Mouse (Mus musculus): ENCODE results near the gene Ankrd9.

DNA sequence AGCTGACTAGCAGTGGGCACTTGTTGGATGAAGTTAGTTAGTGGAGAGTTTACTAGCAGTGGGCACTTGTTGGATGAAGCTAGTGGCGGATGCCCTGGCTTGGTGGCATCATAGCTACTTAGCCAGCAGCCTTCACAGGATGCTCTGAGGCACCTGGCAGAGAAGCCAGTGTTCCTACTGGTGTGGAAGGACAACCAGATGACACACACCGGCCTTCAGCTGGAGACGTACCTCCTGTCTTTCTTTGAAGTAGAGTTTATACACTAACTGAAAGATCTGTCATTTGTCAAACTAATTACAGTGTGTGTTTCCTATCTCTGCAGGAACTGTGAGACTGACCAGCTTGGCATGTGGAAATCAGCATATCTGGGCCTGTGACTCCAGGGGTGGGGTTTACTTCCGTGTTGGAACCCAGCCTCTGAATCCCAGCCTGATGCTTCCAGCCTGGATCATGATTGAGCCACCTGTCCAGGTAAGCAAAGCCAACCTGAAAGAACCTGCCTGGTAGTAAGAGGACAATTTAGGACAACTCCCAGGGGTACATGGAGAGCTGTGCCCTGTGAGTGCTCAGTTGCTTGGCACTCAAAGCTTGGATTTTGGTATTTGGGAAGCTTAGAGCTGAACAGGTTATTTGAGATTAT lies 24.4 kb downstream of the Ankrd9 start:
- no peak for TF ChIP-seq GATA1 (IDR thresholded peaks at IDR 0.05; ENCODE audit: borderline replicate concordance, low read length)
- TF ChIP-seq FLI1 (IDR thresholded peaks at IDR 0.05; ENCODE audit: low read length), result no peak

Data from megakaryocyte, embryonic 14.5 days (primary cell).